Mouse (Mus musculus): ENCODE data around the gene Surf1. TPM values are rescaled to one million over a fixed set of nuclear protein-coding genes. Genes with fewer than 3 reads are reported as not detected.

The Surf1 gene
- polyA plus RNA-seq, 1 experiment = 53.8 TPM

DNA sequence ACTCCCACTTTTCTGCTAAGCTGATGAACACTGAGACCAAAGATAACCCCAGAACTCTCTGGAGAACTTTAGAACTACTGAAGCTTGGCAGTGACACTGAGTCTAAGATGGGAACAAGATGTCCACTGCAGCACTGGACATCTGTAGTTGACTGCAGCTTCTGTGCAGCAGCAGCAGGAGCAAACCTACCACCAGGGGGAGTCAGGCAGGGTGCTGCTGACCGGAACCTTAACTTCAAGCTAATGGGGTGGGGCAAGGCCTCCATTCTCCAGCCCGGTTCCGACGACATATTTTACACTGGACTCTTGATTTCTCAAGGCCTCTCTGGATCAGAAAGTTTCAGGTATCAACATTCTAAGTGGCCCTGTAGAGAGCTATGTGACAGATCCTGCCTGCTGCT, 9.2 kb downstream of the Surf1 start:
- H3ac ChIP-seq (ENCODE audit: control insufficient read depth, insufficient read length) = no peak overlapping the region
- H3K79me2 ChIP-seq (ENCODE audit: control insufficient read depth, insufficient read depth) = peaks cover 52% of the 10 kb centered on the region
- no peak overlapping the region for H3K4me2 ChIP-seq (ENCODE audit: low read depth)
- peaks cover 4% of the 10 kb centered on the region for H3K36me3 ChIP-seq (ENCODE audit: control insufficient read depth, insufficient read depth)
- no peak overlapping the region for H3K4me3 ChIP-seq
- no peaks in the 10 kb centered on the region for H3K27me3 ChIP-seq (ENCODE audit: control insufficient read depth, insufficient read depth, insufficient read length)
- no peak for TF ChIP-seq MYOD1 (IDR thresholded peaks at IDR 0.05; ENCODE audit: control insufficient read depth in 1 of 3, insufficient read length in 2 of 3, low read depth in 2 of 3)
- no peak for TF ChIP-seq USF1 (IDR thresholded peaks at IDR 0.05; ENCODE audit: low read depth)
- TF ChIP-seq POLR2A (IDR thresholded peaks at IDR 0.05; ENCODE audit: insufficient read length, low read depth) = no peak
- no peak for TF ChIP-seq SRF (IDR thresholded peaks at IDR 0.05; ENCODE audit: control insufficient read depth, insufficient read length, low read depth)
- TF ChIP-seq TCF12 (IDR thresholded peaks at IDR 0.05; ENCODE audit: insufficient read depth, poor library complexity, severe bottlenecking) = no peak

DNA sequence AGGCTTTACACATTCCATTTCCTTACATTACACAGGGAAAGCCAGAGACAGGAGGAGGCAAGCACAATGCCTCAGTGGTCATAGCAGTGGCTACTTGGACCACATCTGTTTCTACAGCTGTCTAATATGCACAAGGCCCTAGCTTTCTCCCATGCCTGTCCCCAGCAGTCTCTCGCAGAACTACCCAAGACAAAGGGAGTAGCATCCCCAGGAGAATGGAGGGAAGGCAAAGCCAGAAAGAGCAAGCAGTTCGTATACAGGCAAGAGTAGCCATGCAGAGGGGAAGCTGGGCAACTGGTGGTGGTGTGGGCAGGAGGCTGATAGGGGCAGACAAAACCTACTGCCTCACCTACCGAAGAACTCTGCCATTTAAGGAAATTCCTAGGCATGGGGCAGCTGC, 9.9 kb downstream of the Surf1 start:
- Histone ChIP-seq H3K27me3 (ENCODE audit: control insufficient read depth, insufficient read depth, insufficient read length) (no peaks in the 10 kb centered on the region), H3K4me2 (ENCODE audit: low read depth) (no peak overlapping the region), H3K4me3 (no peak overlapping the region), H3ac (ENCODE audit: control insufficient read depth, insufficient read length) (no peak overlapping the region), H3K36me3 (ENCODE audit: control insufficient read depth, insufficient read depth) (no peaks in the 10 kb centered on the region), H3K79me2 (ENCODE audit: control insufficient read depth, insufficient read depth) (peaks cover 52% of the 10 kb centered on the region)
- TF ChIP-seq POLR2A (IDR thresholded peaks at IDR 0.05; ENCODE audit: insufficient read length, low read depth) (no peak), CEBPB (IDR thresholded peaks at IDR 0.05; ENCODE audit: insufficient read depth, poor library complexity, severe bottlenecking) (no peak)

DNA sequence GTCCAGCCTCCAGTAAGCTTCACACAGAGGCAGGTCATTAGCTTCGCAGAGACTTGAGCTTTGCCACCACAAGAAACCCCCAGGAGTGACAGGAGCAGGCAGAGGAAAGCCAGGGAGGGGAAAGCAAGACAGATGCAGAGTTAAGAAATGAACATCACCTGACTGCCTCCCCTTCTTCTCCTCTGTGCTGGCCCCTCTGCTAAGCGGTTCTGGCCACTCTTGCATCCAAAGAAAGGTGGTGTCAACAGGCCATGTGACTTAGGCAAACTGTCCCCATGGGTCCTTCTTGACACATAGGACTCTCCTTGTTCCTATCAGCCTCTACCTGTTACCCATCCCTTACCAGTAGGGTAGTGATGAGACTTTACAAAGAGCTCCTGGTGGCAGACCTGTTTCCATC, 10.4 kb downstream of the Surf1 start:
- Histone ChIP-seq H3K36me3 (ENCODE audit: control insufficient read depth, insufficient read depth) (no peaks in the 10 kb centered on the region), H3K79me2 (ENCODE audit: control insufficient read depth, insufficient read depth) (peaks cover 52% of the 10 kb centered on the region), H3K4me2 (ENCODE audit: low read depth) (no peak overlapping the region), H3K27me3 (ENCODE audit: control insufficient read depth, insufficient read depth, insufficient read length) (no peaks in the 10 kb centered on the region), H3K4me3 (no peak overlapping the region), H3ac (ENCODE audit: control insufficient read depth, insufficient read length) (no peak overlapping the region)
- TF ChIP-seq MAX (IDR thresholded peaks at IDR 0.05; ENCODE audit: low read depth) = no peak
- no peak for TF ChIP-seq POLR2A (IDR thresholded peaks at IDR 0.05; ENCODE audit: insufficient read length, low read depth)
- TF ChIP-seq E2F4 (IDR thresholded peaks at IDR 0.05; ENCODE audit: insufficient read depth) = no peak
- no peak for TF ChIP-seq POLR2AphosphoS2 (IDR thresholded peaks at IDR 0.05; ENCODE audit: insufficient read length, low read depth)
- TF ChIP-seq USF1 (IDR thresholded peaks at IDR 0.05; ENCODE audit: low read depth) = no peak
- no peak for TF ChIP-seq MYOD1 (IDR thresholded peaks at IDR 0.05; ENCODE audit: control insufficient read depth in 1 of 3, insufficient read length in 2 of 3, low read depth in 2 of 3)
- TF ChIP-seq TCF3 (IDR thresholded peaks at IDR 0.05; ENCODE audit: insufficient read length, low read depth) = no peak
- TF ChIP-seq MYOG (IDR thresholded peaks at IDR 0.05; ENCODE audit: control insufficient read depth in 1 of 3, insufficient read depth in 1 of 3, insufficient read length in 2 of 3, low read depth in 2 of 3) = no peak
- no peak for TF ChIP-seq TCF12 (IDR thresholded peaks at IDR 0.05; ENCODE audit: insufficient read depth, poor library complexity, severe bottlenecking)
- no peak for TF ChIP-seq SRF (IDR thresholded peaks at IDR 0.05; ENCODE audit: control insufficient read depth, insufficient read length, low read depth)
- TF ChIP-seq REST (IDR thresholded peaks at IDR 0.05; ENCODE audit: insufficient read depth, insufficient read length) = no peak
- TF ChIP-seq CEBPB (IDR thresholded peaks at IDR 0.05; ENCODE audit: insufficient read depth, poor library complexity, severe bottlenecking) = no peak

DNA sequence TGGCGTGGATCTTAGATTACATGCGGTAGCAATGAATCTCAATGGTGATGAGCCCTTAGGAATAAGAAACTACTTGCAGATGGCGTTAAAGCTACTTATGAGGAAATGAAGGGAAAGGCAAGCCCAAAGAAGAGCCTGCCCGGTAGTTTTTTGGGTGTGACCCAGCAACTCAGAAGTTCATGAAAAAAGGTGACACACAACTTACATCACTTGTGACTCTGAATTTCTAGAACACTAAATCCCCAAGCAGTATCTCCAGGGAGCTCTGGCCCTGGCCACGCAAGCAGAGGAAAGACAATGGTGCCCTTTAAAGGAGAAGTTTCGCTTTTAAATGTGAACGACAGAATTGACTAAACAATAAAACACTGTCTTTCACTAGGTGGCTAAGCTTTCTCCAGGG, 13.0 kb downstream of the Surf1 start:
- Histone ChIP-seq H3K4me3 (peak overlapping the region; percentile 95), H3K4me2 (ENCODE audit: low read depth) (peak overlapping the region; percentile 75), H3ac (ENCODE audit: control insufficient read depth, insufficient read length) (peak overlapping the region; percentile 61), H3K27me3 (ENCODE audit: control insufficient read depth, insufficient read depth, insufficient read length) (no peaks in the 10 kb centered on the region), H3K36me3 (ENCODE audit: control insufficient read depth, insufficient read depth) (peaks cover 14% of the 10 kb centered on the region), H3K79me2 (ENCODE audit: control insufficient read depth, insufficient read depth) (peaks cover 45% of the 10 kb centered on the region)
- TF ChIP-seq MAX (IDR thresholded peaks at IDR 0.05; ENCODE audit: low read depth) = no peak
- TF ChIP-seq TCF12 (IDR thresholded peaks at IDR 0.05; ENCODE audit: insufficient read depth, poor library complexity, severe bottlenecking) = no peak
- peak; percentile 50; the same call in 1 of the 2 replicates for TF ChIP-seq CEBPB (IDR thresholded peaks at IDR 0.05; ENCODE audit: insufficient read depth, poor library complexity, severe bottlenecking)
- no peak for TF ChIP-seq MYOG (IDR thresholded peaks at IDR 0.05; ENCODE audit: control insufficient read depth in 1 of 3, insufficient read depth in 1 of 3, insufficient read length in 2 of 3, low read depth in 2 of 3)

DNA sequence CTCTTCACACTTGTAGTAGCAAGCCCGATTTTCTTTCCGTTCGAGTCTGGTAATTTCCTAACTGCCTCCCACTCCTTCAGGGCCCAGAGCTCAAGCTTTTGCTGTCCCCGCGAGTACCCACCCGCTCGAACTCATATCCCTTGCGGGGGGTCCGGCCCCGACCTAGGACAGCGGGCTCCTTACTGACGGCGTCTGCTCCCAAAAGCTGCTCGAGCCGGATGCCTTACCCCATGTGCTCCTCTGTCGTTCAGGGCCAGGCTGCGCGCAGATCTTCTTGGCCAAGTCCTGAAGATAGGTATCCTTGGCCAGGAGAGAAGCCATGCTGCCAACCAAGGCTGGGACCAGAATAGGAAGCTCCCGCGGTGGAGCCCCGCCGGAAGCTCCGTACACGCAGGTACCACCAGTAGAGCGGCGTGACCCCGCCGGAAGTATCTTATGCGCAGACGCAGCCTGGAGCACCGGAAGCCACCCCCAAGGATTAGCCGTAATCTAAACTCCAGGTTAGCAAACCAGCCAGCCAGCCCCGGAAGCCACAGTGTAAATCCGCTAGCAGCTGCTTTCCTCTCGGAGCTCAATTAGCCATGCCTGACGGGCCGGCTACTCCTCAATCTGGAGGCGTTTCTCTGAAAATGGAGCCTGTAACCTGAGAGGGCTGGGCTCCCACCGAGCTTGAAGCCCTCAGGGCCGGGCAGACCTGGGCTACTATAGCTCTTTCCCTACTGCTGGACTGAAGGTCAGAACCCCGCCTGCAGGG, 13.7 kb downstream of the Surf1 start, which contains the start of gene Surf6:
Gene Surf6, minus strand, starts transcription at position 413 of the 754 bp plus-strand sequence.
- TF ChIP-seq TCF12 (IDR thresholded peaks at IDR 0.05; ENCODE audit: insufficient read depth, poor library complexity, severe bottlenecking) (peak; percentile 18), TCF3 (IDR thresholded peaks at IDR 0.05; ENCODE audit: insufficient read length, low read depth) (no peak), REST (IDR thresholded peaks at IDR 0.05; ENCODE audit: insufficient read depth, insufficient read length) (no peak), E2F4 (IDR thresholded peaks at IDR 0.05; ENCODE audit: insufficient read depth) (peak; percentile 20), MYOD1 (IDR thresholded peaks at IDR 0.05; ENCODE audit: control insufficient read depth in 1 of 3, insufficient read length in 2 of 3, low read depth in 2 of 3) (peak; percentile 71 to 88 (median 75)), USF1 (IDR thresholded peaks at IDR 0.05; ENCODE audit: low read depth) (no peak), MAX (IDR thresholded peaks at IDR 0.05; ENCODE audit: low read depth) (no peak), POLR2AphosphoS2 (IDR thresholded peaks at IDR 0.05; ENCODE audit: insufficient read length, low read depth) (peak; percentile 43), MYOG (IDR thresholded peaks at IDR 0.05; ENCODE audit: control insufficient read depth in 1 of 3, insufficient read depth in 1 of 3, insufficient read length in 2 of 3, low read depth in 2 of 3) (peak; percentile 17 to 88 (median 77)), POLR2A (IDR thresholded peaks at IDR 0.05; ENCODE audit: insufficient read length, low read depth) (peak; percentile 50), SRF (IDR thresholded peaks at IDR 0.05; ENCODE audit: control insufficient read depth, insufficient read length, low read depth) (peak; percentile 40), CEBPB (IDR thresholded peaks at IDR 0.05; ENCODE audit: insufficient read depth, poor library complexity, severe bottlenecking) (no peak)
- Histone ChIP-seq H3ac (ENCODE audit: control insufficient read depth, insufficient read length) (peak within 1 kb of the TSS; percentile 61), H3K4me3 (peak within 1 kb of the TSS; percentile 95), H3K79me2 (ENCODE audit: control insufficient read depth, insufficient read depth) (peaks cover 41% of the 10 kb centered on the region), H3K36me3 (ENCODE audit: control insufficient read depth, insufficient read depth) (peaks cover 20% of the 10 kb centered on the region), H3K27me3 (ENCODE audit: control insufficient read depth, insufficient read depth, insufficient read length) (no peaks in the 10 kb centered on the region), H3K4me2 (ENCODE audit: low read depth) (peak within 1 kb of the TSS; percentile 97)
